Mouse (Mus musculus) intestine, postnatal 0 days (tissue): Measurements from ENCODE around the gene Il15. TPM values are rescaled to one million over a fixed set of nuclear protein-coding genes. Genes with fewer than 3 reads are reported as not detected.

Source experiments
- ATAC-seq: fragments of 200-750 bp; cut with Nextera tagmentation; 2 replicates; pipeline ENCODE4 v1.8.0; 2017; ENCODE audit warnings: mild to moderate bottlenecking, moderate TSS enrichment, moderate library complexity
- H3K27ac ChIP-seq: fragments of 300-500 bp; sonication (generic); 2 replicates; pipeline ENCODE4 v1.5.1; 2014; ENCODE audit warnings: mild to moderate bottlenecking, low read depth, low read length, moderate library complexity
- H3K27me3 ChIP-seq: fragments of 300-500 bp; sonication (generic); replicated peaks from 2 replicates; pipeline ENCODE4 v1.6.1; 2014; ENCODE audit warnings: low read length, mixed read lengths; ENCODE audit not compliant: control insufficient read depth, insufficient read depth
- H3K36me3 ChIP-seq: fragments of 300-500 bp; sonication (generic); 2 replicates; pipeline ENCODE4 v1.6.1; 2014; ENCODE audit warnings: mild to moderate bottlenecking, moderate library complexity; ENCODE audit not compliant: control insufficient read depth, insufficient read depth
- H3K4me1 ChIP-seq: fragments of 300-500 bp; sonication (generic); replicated peaks from 2 replicates; pipeline ENCODE4 v1.6.1; 2014; ENCODE audit warnings: antibody characterized with exemption, low read length, mixed read lengths; ENCODE audit not compliant: control insufficient read depth, insufficient read depth
- H3K4me2 ChIP-seq: fragments of 300-500 bp; sonication (generic); replicated peaks from 2 replicates; pipeline ENCODE4 v1.6.1; 2014; ENCODE audit warnings: low read depth, mild to moderate bottlenecking, moderate library complexity
- H3K4me3 ChIP-seq: fragments of 300-500 bp; sonication (generic); 2 replicates; pipeline ENCODE4 v1.5.1; 2014; ENCODE audit warnings: low read depth, low read length
- H3K9ac ChIP-seq: fragments of 300-500 bp; sonication (generic); 2 replicates; pipeline ENCODE4 v1.6.1; 2014; ENCODE audit warnings: mild to moderate bottlenecking, low read depth, low read length
- H3K9me3 ChIP-seq: fragments of 300-500 bp; sonication (generic); 2 replicates; pipeline ENCODE4 v1.6.1; 2016; ENCODE audit warnings: mixed run types; ENCODE audit not compliant: control insufficient read depth
- CTCF ChIP-seq: sonication (generic); IDR thresholded peaks from 2 replicates; pipeline ENCODE4 v1.5.1; 2016; ENCODE audit warnings: low read depth, mild to moderate bottlenecking, control low read depth, antibody characterized with exemption, moderate library complexity
- WGBS: fragments of 180-500 bp; shearing (Covaris S2); extraction: QIAGEN DNeasy Blood & Tissue Kit; methylation state at CpG from one replicate; pipeline ENCODE4 v1.1.7; 2014; 5-methylcytosine and 5-hydroxymethylcytosine counted together
- polyA plus RNA-seq: library from polyadenylated mRNA; unstranded; fragments of >200 nt; fragmentation: Nextera tagmentation; extraction: Ambion mirVana; gene quantifications from 2 replicates; pipeline ENCODE4 v1.2.1, GENCODE M21; 2015

The Il15 gene
- polyA plus RNA-seq, 1 experiment from 2014 or later, result 9.2 TPM

DNA sequence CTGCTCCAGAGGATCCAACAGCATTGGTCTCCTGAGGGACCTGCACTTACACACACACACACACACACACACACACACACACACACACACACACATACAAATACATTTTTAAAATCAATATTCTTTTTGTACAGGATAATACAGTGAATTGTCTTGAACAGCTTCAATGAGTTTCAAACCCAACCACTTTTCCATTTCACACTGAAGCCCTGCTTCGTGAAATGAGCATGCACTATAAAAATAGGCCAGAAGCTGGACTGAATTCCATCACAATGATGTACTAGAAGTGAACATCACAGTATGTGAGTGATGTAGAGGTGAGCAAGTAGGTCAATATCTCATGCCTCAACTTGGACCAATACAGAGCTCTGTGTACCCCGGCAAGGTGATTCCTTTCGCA lies 1.0 kb upstream of the Il15 start:
- TF ChIP-seq CTCF, result no peak
- ATAC-seq, result no peak
- Histone ChIP-seq H3K36me3 (no peaks in the 10 kb centered on the region), H3K27ac (no peak overlapping the region), H3K4me3 (no peak overlapping the region), H3K4me2 (no peak overlapping the region), H3K27me3 (no peaks in the 10 kb centered on the region), H3K9me3 (no peaks in the 10 kb centered on the region), H3K9ac (no peak overlapping the region), H3K4me1 (no peaks in the 10 kb centered on the region)
- WGBS, result over 99% methylated on average over 3 of the region's 3 CpGs

DNA sequence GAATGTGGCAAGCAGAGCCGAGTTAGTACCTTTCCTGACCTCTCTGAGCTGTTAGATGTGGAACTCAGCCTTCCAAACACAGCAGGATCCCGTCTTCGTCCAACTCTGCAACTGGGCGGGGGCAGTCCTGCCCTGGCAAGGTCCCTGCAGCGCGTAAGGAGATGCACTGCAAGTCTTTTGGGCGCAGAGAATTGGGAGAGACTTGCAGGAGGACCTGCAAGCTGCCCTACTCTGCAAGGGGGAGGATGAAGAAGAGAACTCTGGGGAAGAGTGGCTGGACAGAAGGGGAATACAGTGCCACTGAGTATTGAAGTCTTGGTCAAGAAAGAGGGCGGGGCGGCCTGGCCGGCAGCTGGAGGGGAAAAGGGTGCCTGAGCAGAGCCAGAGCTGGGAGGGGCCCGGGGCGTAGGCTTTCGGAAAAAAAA lies 749 bp downstream of the Il15 start:
- peak overlapping the region; percentile 68 for H3K27ac ChIP-seq
- H3K9ac ChIP-seq, result peak overlapping the region; percentile 56
- H3K4me2 ChIP-seq, result peak overlapping the region; percentile 90
- no peaks in the 10 kb centered on the region for H3K9me3 ChIP-seq
- H3K36me3 ChIP-seq, result no peaks in the 10 kb centered on the region
- under 1% methylated on average over 13 of the region's 13 CpGs for WGBS
- H3K4me3 ChIP-seq, result peak overlapping the region; percentile 63
- TF ChIP-seq CTCF, result no peak
- ATAC-seq, result peak; percentile 25; the same call in 1 of the 2 replicates
- no peaks in the 10 kb centered on the region for H3K27me3 ChIP-seq
- no peaks in the 10 kb centered on the region for H3K4me1 ChIP-seq

DNA sequence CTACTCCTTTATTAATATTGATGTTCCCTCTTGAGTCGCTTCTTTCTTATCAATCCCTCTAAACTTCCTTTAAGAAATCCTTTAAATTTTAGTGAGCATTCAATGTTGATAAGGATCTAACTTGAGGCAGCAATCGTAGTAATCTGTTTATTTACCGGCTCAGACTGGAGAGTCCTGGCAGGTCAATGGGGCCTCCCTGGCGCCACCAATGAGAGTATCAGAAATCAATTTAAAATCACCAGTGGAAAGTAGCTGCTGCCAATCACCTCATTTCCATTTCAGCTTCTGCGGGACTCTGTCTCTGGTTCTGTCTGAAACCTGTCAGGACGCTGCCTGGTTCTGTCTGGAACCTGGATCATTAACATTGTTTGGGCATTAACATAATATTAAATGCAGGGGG lies 1.5 kb downstream of the Il15 start:
- peak overlapping the region; percentile 63 for H3K4me3 ChIP-seq
- 8% methylated on average over 6 of the region's 6 CpGs for WGBS
- 0 out of 2 replicates have a peak overlapping the region, but pooled peaks have one; percentile 68 for H3K27ac ChIP-seq
- no peaks in the 10 kb centered on the region for H3K9me3 ChIP-seq
- no peaks in the 10 kb centered on the region for H3K27me3 ChIP-seq
- no peak for TF ChIP-seq CTCF
- no peak for ATAC-seq
- H3K4me1 ChIP-seq, result no peaks in the 10 kb centered on the region
- H3K9ac ChIP-seq, result peak overlapping the region; percentile 56; the same call in 1 of the 2 replicates
- H3K36me3 ChIP-seq, result no peaks in the 10 kb centered on the region
- H3K4me2 ChIP-seq, result peak overlapping the region; percentile 90

DNA sequence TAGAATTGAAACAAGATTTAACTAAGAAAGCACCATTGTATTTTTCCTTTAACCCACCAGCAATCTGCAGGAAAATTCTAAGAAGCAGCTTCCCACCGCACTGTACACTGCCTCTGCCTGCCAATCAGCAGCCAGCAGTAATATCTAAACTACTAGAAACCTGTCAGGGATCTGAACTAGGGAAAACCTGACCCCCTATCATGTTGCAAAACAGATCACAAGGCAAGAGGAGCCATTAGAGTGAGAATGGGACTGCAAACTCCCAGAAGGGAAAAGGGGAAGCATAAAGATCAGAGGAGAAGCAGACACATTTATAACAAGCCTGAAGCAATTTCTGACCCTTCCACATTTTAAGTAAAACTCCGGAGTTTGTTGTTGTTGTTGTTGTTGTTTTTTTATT lies 2.0 kb downstream of the Il15 start:
- peak overlapping the region; percentile 90 for H3K4me2 ChIP-seq
- TF ChIP-seq CTCF, result no peak
- no peak overlapping the region for H3K9ac ChIP-seq
- H3K9me3 ChIP-seq, result no peaks in the 10 kb centered on the region
- no peaks in the 10 kb centered on the region for H3K36me3 ChIP-seq
- 29% methylated on average over 2 of the region's 2 CpGs for WGBS
- H3K4me1 ChIP-seq, result no peaks in the 10 kb centered on the region
- H3K27ac ChIP-seq, result no peak overlapping the region
- peak overlapping the region; percentile 63; the same call in 1 of the 2 replicates for H3K4me3 ChIP-seq
- no peak for ATAC-seq
- no peaks in the 10 kb centered on the region for H3K27me3 ChIP-seq

DNA sequence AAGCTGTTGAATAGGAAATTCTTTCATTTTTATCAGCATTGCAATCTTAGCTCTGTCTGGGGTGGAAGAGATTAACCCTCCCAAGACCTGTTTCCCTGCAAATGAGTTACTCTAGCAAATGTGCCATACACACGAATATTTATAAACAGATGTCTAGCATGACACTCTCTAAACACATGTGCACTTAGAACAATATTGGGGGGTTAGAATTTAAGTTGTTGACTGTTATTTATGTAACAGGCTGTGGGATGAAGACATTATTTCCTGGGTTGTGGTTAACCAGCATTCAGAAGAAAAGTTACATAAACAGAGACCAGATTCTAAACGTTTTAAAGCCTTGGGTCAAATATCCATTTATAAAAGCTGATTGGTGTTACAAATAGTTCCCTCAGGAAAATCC lies 2.6 kb downstream of the Il15 start:
- no peak overlapping the region for H3K27ac ChIP-seq
- H3K4me2 ChIP-seq, result 0 out of 2 replicates have a peak overlapping the region, but pooled peaks have one; percentile 14
- H3K9me3 ChIP-seq, result no peaks in the 10 kb centered on the region
- ATAC-seq, result no peak
- H3K4me1 ChIP-seq, result no peaks in the 10 kb centered on the region
- H3K9ac ChIP-seq, result no peak overlapping the region
- WGBS, result 26% methylated on average over 2 of the region's 2 CpGs
- H3K4me3 ChIP-seq, result no peak overlapping the region
- H3K36me3 ChIP-seq, result no peaks in the 10 kb centered on the region
- TF ChIP-seq CTCF, result no peak
- H3K27me3 ChIP-seq, result no peaks in the 10 kb centered on the region

DNA sequence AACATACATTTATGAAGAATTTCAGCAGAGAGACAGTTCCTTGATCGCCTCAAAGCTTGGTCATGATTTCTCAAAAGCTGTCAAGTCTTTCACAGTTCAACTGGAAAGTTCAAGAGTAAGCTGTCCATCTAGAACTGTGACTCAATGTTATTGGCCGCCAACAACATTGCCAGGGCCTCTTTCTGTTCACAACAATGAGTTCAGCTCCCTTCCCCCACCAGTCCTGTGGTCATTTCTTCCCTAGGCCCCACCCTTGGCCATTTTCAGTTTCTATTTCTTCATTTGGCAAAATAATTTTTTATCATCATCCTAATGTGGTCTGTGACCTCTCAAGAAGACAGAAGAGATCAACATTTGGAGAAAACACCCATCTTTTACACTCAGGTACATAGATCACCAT lies 4.5 kb downstream of the Il15 start:
- Histone ChIP-seq H3K27me3 (no peaks in the 10 kb centered on the region), H3K4me1 (no peaks in the 10 kb centered on the region), H3K36me3 (no peaks in the 10 kb centered on the region), H3K4me2 (no peak overlapping the region), H3K4me3 (no peak overlapping the region), H3K9ac (no peak overlapping the region), H3K9me3 (no peaks in the 10 kb centered on the region), H3K27ac (no peak overlapping the region)
- TF ChIP-seq CTCF, result no peak
- no peak for ATAC-seq
- 83% methylated on average over 2 of the region's 2 CpGs for WGBS

DNA sequence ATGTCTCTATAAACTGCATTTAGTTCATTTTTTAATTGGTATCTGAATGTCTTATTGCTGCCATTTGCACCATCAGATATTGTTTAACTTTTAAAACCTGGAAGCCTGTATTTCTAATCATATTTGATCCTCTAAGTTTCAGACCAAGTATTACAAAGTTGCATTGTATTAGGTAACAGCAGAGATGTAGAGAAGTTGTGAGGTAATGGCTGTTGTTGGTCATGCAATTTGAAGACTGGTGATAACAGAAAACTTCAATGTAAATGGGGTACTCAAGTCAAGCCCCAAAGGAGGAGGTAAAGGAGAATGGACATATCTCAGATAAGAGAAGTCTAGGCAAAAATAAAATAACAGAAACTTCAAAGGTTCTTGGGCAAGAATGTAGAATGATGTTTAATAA lies 11.8 kb downstream of the Il15 start:
- Histone ChIP-seq H3K4me2 (no peak overlapping the region), H3K4me1 (no peaks in the 10 kb centered on the region), H3K27ac (no peak overlapping the region), H3K4me3 (no peak overlapping the region), H3K36me3 (no peaks in the 10 kb centered on the region), H3K27me3 (no peaks in the 10 kb centered on the region), H3K9me3 (no peaks in the 10 kb centered on the region), H3K9ac (no peak overlapping the region)
- TF ChIP-seq CTCF, result no peak
- ATAC-seq, result no peak
